Mouse (Mus musculus) ovary, postnatal 36 days (tissue): Measurements from ENCODE around the gene Dact1.
A peak's percentile ranks its signal among the peaks of the same experiment; 100 is the strongest.

Experiments
- DNase-seq: peaks from one replicate; pipeline ENCODE4 v3.0.0; 2022; ENCODE audit warnings: low spot score, mixed read lengths

Dact1 gene

GRCm38 (mm10) chr12:71309581-71310067, at the start of gene Dact1:
Gene Dact1 (plus strand): TSS chr12:71309884.
- DNase-seq: peak; percentile 81

DNA sequence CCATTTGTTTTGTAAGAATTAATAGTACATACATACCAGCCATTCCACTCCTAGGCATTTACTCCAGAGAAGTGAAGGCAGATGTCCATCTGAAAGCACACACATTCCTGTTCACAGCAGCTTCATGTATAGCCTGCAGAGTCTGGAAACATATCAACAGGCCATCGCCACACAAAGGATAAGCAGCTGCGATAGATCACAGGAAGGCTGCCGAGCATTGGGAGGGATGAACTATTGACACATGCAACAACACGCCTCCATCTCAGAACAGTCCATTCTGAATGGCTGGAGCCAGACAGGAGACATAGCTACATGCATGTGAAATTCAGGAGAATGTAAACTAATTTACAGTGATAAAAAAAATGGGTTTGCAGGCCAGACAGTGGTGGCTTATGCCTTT, 45.5 kb upstream of the Dact1 start:
- no peak for DNase-seq

GRCm38 (mm10) chr12:71269367-71269766, 40.3 kb upstream of the Dact1 start:
- no peak for DNase-seq

DNA sequence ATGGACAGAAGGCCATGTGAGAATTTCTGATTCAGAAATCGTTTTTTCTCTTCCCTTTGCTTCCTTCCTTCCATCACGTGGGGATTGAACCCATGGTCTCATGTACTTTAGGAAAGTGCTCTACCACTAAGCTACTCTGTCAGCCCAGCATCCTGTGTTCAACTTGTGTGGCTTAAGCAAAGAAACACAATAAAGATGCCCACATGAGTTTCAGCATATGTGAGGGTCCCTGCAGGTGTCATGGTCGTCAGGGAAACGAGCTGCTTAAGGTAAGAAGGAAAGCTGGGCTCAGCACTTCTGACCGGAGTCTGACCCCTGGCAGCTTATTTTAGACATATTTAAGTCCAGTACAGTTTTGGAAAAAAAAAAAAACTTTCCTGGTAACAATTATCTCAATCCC, 38.6 kb upstream of the Dact1 start:
- no peak for DNase-seq

DNA sequence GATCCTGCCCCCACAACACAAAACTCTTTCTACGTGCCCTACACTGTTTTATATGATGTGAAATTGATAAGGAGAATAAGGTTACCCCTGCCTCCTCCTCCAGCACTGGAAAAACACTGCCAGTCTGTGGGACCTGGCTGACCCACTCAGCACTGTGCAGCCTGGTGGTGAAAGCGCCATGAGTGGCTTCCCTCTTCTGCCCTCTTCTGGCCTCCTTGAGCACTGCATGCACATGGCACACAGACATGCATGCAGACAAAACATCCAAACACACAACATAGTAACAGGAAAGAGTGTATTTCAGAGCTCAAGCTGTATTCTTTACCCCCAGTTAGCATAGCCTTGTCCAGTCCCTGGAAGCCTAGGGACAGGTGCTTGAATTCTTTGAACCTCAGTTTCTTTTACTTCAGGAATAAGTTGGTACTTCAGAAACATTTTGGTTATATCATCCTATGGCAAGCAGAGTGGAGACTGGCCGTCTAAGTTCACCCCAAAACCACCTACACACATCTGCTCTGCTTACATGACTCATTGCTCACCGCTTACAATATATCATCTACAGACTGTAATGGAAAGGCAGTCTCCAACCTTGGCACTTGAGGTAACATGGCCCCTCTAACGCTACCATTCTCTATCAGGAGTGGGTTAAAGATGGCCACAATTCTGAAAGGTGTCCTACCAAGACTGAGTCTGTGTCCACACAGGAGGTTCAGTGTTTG, 35.0 kb upstream of the Dact1 start:
- no peak for DNase-seq

- no peak for DNase-seq
Observed at GRCm38 (mm10) chr12:71275906-71276595, 33.6 kb upstream of the Dact1 start.

- DNase-seq: no peak
Observed at GRCm38 (mm10) chr12:71279521-71280262, 30.0 kb upstream of the Dact1 start.

- DNase-seq: no peak
Observed at GRCm38 (mm10) chr12:71281201-71281768, 28.4 kb upstream of the Dact1 start.

DNA sequence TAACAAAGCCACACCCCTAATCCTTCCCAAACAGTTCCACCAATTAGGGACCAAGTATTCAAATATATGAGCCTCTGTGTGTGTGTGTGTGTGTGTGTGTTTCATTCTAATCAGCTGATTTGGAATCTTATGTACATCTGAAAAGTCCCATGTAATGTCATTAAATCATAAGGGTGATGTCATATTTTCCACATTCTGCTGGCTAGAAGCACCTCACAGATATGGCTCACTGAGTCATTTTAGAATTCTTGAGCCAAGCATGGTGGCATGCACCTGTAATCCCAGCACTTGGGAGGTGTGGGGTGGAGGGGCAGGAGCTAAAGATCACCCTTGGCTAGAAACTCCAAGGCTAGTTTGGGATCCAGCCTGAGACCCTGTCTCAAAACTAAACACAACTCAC, 24.3 kb upstream of the Dact1 start:
- no peak for DNase-seq

DNA sequence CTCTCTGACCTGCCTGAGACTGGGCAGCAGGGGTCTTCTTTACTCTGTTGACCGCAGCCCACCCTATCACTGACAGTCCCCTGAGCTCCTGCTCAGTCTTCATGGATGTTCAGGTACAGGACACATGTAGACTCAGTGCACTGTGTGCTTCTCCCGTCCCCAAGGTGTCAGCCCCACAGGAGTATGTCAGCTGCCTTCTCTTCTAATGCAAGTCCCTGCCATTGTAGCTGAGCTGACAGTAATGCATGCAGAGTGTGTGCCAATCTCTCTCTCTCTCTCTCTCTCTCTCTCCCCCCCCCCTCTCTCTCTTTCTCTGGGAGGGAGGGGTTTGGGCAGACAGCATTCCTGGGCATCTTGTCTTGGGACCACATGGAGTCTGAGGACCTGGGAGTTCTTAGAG, 19.2 kb upstream of the Dact1 start:
- no peak for DNase-seq

- DNase-seq: no peak
Observed at GRCm38 (mm10) chr12:71293960-71294942, 15.4 kb upstream of the Dact1 start.

GRCm38 (mm10) chr12:71296849-71297535, 12.7 kb upstream of the Dact1 start:
- no peak for DNase-seq

DNA sequence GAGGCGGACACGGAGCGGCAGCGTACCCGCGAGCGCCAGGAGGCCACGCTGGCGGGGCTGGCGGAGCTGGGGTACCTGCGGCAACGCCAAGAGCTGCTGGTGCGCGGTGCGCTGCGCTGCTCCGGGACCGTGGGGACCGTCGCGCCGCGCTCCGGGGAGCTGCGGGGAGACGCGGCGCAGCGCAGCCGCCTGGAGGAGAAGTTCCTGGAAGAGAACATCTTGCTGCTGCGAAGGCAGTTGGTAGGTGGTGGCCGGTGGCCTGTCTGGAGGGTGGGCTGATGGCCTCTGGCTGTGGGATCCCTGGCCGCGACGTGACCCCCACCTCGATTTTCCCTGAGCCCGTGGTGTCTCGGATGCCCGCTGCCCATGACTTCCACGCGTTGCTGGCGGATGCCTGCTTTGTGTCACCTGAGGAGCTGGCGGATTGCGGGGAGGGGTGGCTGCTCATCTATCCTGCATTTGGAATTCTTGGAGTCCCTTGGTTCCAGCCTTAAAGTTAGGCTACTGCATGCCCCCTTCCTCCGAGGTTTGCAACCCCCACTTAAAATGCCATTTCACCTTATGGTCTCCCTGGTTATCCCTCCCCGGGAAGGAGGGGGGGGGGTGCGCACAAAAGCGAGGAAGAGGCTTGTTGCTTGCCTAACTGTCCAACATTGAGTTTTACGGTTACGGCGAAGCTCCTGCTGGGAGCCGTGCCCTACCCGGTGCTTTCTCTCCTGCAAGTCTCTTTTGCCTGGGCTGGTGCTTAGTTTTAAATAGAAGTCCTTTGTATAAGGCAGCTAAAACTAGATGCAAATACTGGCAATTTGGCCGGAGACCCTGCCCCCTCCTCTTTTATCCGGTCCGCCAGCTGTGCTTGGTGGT, 616 bp downstream of the Dact1 start:
- DNase-seq: peak; percentile 18

- peak; percentile 34 for DNase-seq
Observed at GRCm38 (mm10) chr12:71311237-71311887, 1.7 kb downstream of the Dact1 start.

- no peak for DNase-seq
Observed at GRCm38 (mm10) chr12:71318239-71318638, 8.6 kb downstream of the Dact1 start.

- DNase-seq: no peak
Observed at GRCm38 (mm10) chr12:71319536-71319935, 9.9 kb downstream of the Dact1 start.

DNA sequence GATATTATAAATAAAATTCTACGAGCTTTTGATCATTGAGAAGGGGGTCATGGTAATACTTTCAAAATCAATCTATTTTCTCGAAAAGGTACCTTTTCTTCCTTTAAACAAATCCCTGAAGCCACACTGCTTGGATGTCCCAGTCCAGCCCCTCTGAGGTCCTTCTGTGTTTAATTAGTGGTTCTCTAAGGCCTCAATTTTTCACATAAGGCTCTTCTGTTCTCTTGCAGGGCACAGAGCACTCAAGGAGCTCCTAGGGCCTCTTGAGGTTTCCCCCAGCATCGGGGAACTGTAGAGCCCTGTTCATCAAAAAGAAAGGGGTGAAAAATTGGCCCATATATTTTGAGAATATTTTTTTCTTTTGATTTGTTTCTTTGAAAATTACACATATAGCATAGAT, 23.0 kb downstream of the Dact1 start:
- no peak for DNase-seq

DNA sequence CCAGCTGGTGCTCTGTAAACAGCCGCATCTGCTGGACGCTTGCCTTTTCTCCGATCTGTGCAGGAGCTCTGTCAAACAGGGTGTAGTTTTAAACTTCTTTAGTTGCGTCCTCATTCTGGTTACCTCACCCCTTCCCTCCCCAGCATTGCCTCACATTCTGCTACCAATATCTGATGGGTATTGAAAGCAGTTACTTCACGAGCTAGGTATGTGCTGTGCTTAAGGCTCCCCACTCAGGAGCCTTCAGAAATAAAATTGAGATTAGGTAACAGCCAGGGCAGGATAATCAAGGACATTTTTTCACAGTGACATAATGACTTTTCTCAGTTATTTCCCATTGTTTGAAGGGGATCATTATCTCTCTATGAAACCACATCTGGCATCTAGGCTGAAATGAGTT, 23.9 kb downstream of the Dact1 start:
- DNase-seq: no peak

DNA sequence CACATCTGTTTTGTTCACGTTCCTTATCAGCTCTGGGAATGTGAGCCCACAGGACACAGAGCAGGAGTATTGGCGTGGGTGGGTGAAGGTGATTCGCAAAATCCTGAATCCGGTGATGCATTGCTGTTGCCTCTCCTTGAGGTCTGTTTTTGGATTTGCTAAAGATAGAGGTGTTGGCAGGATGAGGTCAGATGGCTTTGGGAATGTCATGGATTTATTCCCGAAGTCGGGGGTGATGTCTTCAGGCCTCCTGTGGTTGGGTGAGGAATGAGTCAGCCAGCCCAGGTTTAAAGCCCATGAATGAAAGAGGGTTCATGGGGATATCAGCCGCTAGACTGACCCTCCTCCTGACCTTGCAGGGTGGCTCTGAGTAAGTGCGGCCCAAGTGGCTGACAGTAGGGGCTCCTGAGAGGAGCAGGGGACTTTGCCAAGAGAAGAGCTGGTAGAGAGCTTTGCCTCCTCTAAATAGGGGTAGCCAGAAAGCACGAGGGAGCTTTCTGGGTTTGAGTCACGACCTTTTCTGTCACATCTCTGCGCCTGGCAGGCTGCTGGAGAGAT, 27.4 kb downstream of the Dact1 start:
- no peak for DNase-seq
